Mouse (Mus musculus) layer of hippocampus, adult 2 months (tissue): ENCODE results near the gene Nipbl. TPM values are rescaled to one million over a fixed set of nuclear protein-coding genes. Genes with fewer than 3 reads are reported as not detected.

Experiments used
- DNase-seq, 2 experiments: peaks; one replicate each; pipeline ENCODE4 v3.0.0; 2022; ENCODE audit warnings: low spot score in 2 of 2
- H3K27ac ChIP-seq: fragments of 200-600 bp; 2 replicates; pipeline ENCODE4 v1.8.1; 2022
- H3K4me3 ChIP-seq: fragments of 200-600 bp; 2 replicates; pipeline ENCODE4 v1.8.1; 2022; ENCODE audit warnings: mild to moderate bottlenecking
- CTCF ChIP-seq: fragments of 200-600 bp; conservative IDR thresholded peaks from 2 replicates; pipeline ENCODE4 v1.8.1; 2022; ENCODE audit warnings: antibody characterized with exemption, mild to moderate bottlenecking, moderate library complexity
- total RNA-seq, 2 experiments: library from RNA; stranded (reverse); gene quantifications; 2 replicates each; pipeline ENCODE4 v1.2.3; 2021

The Nipbl gene
- total RNA-seq, 2 experiments from 2014 or later, result 32.9 to 35.0 TPM

DNA sequence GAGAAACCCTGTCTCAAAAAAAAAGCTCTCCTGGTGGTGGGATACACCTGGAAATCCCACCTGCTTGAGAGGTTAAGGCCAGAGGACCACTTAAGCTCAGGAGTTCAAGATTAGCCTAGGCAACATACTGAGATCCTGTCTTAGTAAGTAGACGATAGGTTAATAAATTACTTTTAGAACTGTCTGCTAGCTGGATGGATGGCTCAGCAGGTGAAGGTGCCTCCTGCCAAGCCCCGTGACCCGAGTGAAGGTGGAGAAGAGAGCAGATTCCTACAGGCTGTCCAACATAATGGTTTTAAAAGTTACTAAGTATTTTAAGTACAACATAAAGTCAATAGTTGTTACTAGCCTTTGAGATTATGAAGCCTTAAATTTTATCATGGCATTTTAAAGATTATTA is 178.3 kb downstream of the Nipbl start:
- Histone ChIP-seq H3K27ac (no peak overlapping the region), H3K4me3 (no peak overlapping the region)
- no peak for TF ChIP-seq CTCF
- peak in 1 of 2 experiments; percentile 2 for DNase-seq

Other genes starting within 250 kb of the Nipbl start
- gene Gm2310, start 75.5 kb upstream of the Nipbl start, total RNA-seq, result not detected